Mouse (Mus musculus): ENCODE measurements around the gene Aen.

Gene Aen

DNA sequence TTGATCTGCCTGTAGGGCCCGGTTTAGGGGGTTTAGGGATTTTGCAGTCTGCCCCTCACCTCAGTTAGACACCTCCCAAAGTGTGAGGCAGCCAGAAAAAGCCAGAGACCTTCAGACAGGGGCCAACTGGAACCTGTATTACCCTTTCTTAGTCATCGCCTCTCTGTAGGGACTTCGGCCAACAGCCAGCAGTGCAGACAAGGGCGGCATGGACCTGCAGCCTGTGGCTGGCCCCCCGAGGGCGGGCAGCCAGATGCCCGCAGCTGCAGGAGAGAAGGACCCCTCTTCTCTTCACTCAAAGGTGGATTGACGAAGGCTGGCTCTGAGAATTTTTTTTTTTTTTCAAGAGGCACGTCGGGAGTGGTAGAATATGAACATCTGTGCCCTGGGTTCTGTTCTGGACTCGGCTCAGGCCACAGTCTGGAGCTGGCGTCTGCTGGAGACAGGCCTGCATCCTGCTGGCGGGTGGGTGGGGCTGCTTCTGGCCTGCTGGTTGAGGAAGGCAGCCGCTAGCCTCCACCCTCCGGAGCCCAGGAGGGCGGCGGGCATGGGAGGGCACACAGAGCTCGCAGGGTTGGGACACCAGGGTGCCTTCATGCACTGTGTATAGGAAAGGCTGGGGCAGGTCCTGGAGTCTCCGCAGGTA, 43.4 kb downstream of the Aen start:
- peak; percentile 79 for DNase-seq (ENCODE audit: low read depth)

- no peak for DNase-seq (ENCODE audit: low read depth)
These were observed 45.3 kb downstream of the Aen start for GRCm38 (mm10) chr7:78940971-78941370.

GRCm38 (mm10) chr7:78942544-78942943, 46.9 kb downstream of the Aen start:
- DNase-seq (ENCODE audit: low read depth) = no peak

DNA sequence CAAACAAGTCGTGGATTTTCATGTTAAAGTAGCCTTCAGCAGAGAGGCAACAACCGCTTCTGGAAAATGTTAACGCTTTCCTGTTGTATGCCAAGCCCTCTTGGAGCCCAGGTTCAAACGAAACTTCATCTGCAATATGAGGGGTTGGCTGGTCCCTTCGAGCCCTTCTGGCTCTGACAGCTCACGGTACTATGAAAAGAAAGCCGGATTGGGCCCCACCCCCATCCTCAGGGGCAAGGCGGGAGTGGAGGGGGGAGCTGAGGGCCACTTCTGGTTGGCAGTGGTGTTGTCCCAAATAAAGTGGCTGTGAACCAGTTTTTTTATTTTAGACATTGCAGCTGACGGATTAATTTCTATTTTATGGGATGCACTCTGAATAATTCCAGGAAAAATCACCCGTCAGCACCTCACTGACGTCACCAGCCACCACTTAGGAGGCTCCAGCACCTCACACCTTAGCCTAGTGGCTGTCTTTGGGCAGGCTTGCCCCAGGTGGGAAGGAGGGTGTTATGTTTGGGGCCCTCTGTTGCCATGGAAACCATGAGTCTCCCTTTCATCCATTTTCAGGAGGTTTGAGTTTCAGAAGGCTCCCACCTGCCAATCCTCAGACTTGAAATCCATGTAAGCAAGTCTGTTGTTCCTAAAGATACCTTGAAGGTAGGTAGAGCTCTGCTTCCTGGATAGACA, 58.4 kb downstream of the Aen start:
- no peak for DNase-seq (ENCODE audit: low read depth)

GRCm38 (mm10) chr7:78954619-78955018, 59.0 kb downstream of the Aen start:
- peak; percentile 62 for DNase-seq (ENCODE audit: low read depth)

DNA sequence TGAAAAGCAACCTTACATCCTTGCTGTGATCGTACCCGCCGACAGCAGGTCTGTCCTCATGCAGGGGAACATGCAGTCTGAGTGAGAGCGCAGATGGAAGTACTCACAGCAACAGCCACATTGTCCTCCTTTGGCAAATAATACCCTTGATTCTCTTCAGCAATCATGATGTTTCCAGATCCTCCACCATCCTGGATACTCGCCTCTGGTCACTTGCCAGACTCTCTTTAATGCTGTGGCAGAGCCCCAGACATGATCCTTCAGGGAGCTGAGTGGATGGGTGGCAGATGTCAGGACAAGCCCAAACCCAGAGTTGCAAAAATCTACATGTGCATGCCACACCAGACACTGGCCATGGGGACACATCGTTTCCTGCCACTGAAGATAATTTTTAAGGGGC, 59.4 kb downstream of the Aen start:
- no peak for DNase-seq (ENCODE audit: low read depth)

DNA sequence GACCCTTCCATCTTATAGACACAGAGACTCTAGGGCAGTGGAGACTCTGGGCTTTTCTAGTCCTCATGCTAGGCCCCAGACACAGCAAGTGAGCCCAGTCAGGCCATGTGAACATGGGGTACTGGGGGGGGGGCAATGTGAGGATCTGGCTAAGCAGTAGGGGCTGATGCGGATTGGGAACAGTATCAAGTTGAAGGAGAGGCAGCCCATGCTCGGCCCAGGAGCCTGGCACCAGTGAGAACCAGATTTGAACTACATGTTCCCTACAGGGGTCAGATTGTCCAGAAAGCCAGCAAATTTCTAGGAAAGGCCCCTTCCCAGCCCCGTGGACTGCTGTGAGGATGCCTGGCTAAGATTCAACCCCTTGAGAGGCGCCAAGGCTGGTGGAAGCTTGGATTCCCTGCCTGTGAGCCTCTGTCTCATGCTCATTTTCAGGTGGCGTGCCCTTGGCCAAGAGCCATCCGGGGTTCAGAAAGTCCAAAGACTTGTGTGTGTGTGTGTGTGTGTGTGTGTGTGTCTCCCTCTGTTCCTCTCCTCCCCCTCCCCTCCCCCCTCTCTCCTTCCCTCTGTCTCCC, 62.9 kb downstream of the Aen start:
- no peak for DNase-seq (ENCODE audit: low read depth)

All from fibroblast of lung, adult 2 months (primary cell).